ENCODE assay signal across 9 mouse cellular contexts in genomic region chr13:56806776-56807490, GRCm38 (mm10). TPM values are rescaled to one million over a fixed set of nuclear protein-coding genes. Genes with fewer than 3 reads are reported as not detected.
DNase-seq lines count a peak whose midpoint lies in the region; ATAC-seq and TF ChIP-seq lines count a peak whose summit lies in the region.
"Had no signal": no experiment of that assay in that cellular context is flagged by ENCODE, and none has a peak within 500 bp of the region (broad histone marks: within the 10 kb centered on the region; RNA-seq: fewer than 3 reads in every experiment).

No protein-coding gene starts in this region.

- no peaks in the 10 kb centered on the region for H3K36me3 ChIP-seq in forebrain, embryonic 13.5 days (ENCODE audit: poor library complexity, severe bottlenecking)
- no peaks in the 10 kb centered on the region for H3K36me3 ChIP-seq in heart, postnatal 0 days (replicated peaks; ENCODE audit: control insufficient read depth, insufficient read depth, low read length)
- no peaks in the 10 kb centered on the region for H3K36me3 ChIP-seq in liver, embryonic 14.5 days (replicated peaks; ENCODE audit: control insufficient read depth, insufficient read depth, low read depth)
- no peaks in the 10 kb centered on the region for H3K36me3 ChIP-seq in neural tube, embryonic 14.5 days (ENCODE audit: control insufficient read depth, insufficient read depth, low read length)

- peaks cover 4% of the 10 kb centered on the region; the same call in 1 of the 2 replicates for H3K4me1 ChIP-seq in forebrain, embryonic 13.5 days
- H3K4me1 ChIP-seq in heart, postnatal 0 days (ENCODE audit: control insufficient read depth, insufficient read depth) = no peaks in the 10 kb centered on the region
- H3K4me1 ChIP-seq in liver, embryonic 14.5 days (replicated peaks; ENCODE audit: control insufficient read depth in 2 of 2, insufficient read depth in 2 of 2, low read length in 1 of 2) = no peaks in the 10 kb centered on the region; a peak in 1 of 4 replicates
- H3K4me1 ChIP-seq in neural tube, embryonic 14.5 days (ENCODE audit: control insufficient read depth, insufficient read depth, low read length) = no peaks in the 10 kb centered on the region

- TF ChIP-seq EP300 in heart, postnatal 0 days (IDR thresholded peaks at IDR 0.05; ENCODE audit: low read depth) = no peak
- TF ChIP-seq EP300 in liver, embryonic 14.5 days (IDR thresholded peaks at IDR 0.05; ENCODE audit: low read depth) = no peak

- peak overlapping the region; percentile 60 for H3K4me2 ChIP-seq in forebrain, embryonic 13.5 days
- peak overlapping the region; percentile 57 for H3K4me2 ChIP-seq in heart, postnatal 0 days (ENCODE audit: low read depth, low read length)
- peak overlapping the region; percentile 37 for H3K4me2 ChIP-seq in liver, embryonic 14.5 days (ENCODE audit: low read depth)
- H3K4me2 ChIP-seq in neural tube, embryonic 14.5 days (ENCODE audit: low read depth, low read length) = peak overlapping the region; percentile 48

- no peaks in the 10 kb centered on the region for H3K9me3 ChIP-seq in forebrain, embryonic 13.5 days (replicated peaks)
- H3K9me3 ChIP-seq in heart, postnatal 0 days (replicated peaks; ENCODE audit: control insufficient read depth, low read length) = no peaks in the 10 kb centered on the region
- no peaks in the 10 kb centered on the region for H3K9me3 ChIP-seq in liver, embryonic 14.5 days (ENCODE audit: control insufficient read depth, low read length)
- H3K9me3 ChIP-seq in neural tube, embryonic 14.5 days (ENCODE audit: control insufficient read depth, low read length) = no peaks in the 10 kb centered on the region

- H3K9ac ChIP-seq in forebrain, embryonic 13.5 days = peak overlapping the region; percentile 46
- H3K9ac ChIP-seq in heart, postnatal 0 days (replicated peaks; ENCODE audit: low read depth, low read length) = no peak overlapping the region
- H3K9ac ChIP-seq in liver, embryonic 14.5 days (replicated peaks) = no peak overlapping the region
- no peak overlapping the region; the same call in 1 of the 2 replicates for H3K9ac ChIP-seq in neural tube, embryonic 14.5 days (replicated peaks; ENCODE audit: low read depth, low read length)

- ATAC-seq in CD4-positive, CD25-positive, alpha-beta regulatory T cell, adult 4 months = peak; percentile 80
- ATAC-seq in forebrain, embryonic 13.5 days = peak; percentile 75
- ATAC-seq in heart, postnatal 0 days (ENCODE audit: insufficient read depth, low read depth) = peak; percentile 85
- no peak for ATAC-seq in liver, embryonic 14.5 days (ENCODE audit: insufficient read depth)
- ATAC-seq in neural tube, embryonic 14.5 days (ENCODE audit: low read depth) = peak; percentile 90

- no peak overlapping the region for H3K27ac ChIP-seq in forebrain, embryonic 13.5 days
- no peak overlapping the region for H3K27ac ChIP-seq in heart, postnatal 0 days (ENCODE audit: low read depth)
- H3K27ac ChIP-seq in liver, embryonic 14.5 days = no peak overlapping the region
- H3K27ac ChIP-seq in neural tube, embryonic 14.5 days (ENCODE audit: low read depth, low read length) = no peak overlapping the region

- H3K4me3 ChIP-seq in forebrain, embryonic 13.5 days = peak overlapping the region; percentile 25; the same call in 1 of the 2 replicates
- H3K4me3 ChIP-seq in heart, postnatal 0 days (ENCODE audit: low read depth, low read length) = peak overlapping the region; percentile 27
- peak overlapping the region in 1 of 2 experiments; percentile 44; a peak in 2 of 4 replicates for H3K4me3 ChIP-seq in liver, embryonic 14.5 days (ENCODE audit: insufficient read depth in 1 of 2, low read depth in 2 of 2, low read length in 2 of 2)
- peak overlapping the region; percentile 17; the same call in 1 of the 2 replicates for H3K4me3 ChIP-seq in neural tube, embryonic 14.5 days (ENCODE audit: low read depth, low read length)
- H3K4me3 ChIP-seq: erythroblast, embryonic 14.5 days had no signal

- 8% methylated on average over 27 of the region's 27 CpGs for WGBS in forebrain, embryonic 13.5 days
- 5% methylated on average over 27 of the region's 27 CpGs for WGBS in heart, postnatal 0 days
- 6% methylated on average over 27 of the region's 27 CpGs for WGBS in liver, embryonic 14.5 days (ENCODE audit: insufficient replicate concordance)
- WGBS in neural tube, embryonic 14.5 days = 9% methylated on average over 27 of the region's 27 CpGs

- H3K27me3 ChIP-seq in forebrain, embryonic 13.5 days = peaks cover 5% of the 10 kb centered on the region; the same call in 1 of the 2 replicates
- no peaks in the 10 kb centered on the region for H3K27me3 ChIP-seq in heart, postnatal 0 days (ENCODE audit: control insufficient read depth, insufficient read depth, low read length)
- H3K27me3 ChIP-seq in liver, embryonic 14.5 days (ENCODE audit: control insufficient read depth, insufficient read depth, low read length) = no peaks in the 10 kb centered on the region
- H3K27me3 ChIP-seq in neural tube, embryonic 14.5 days (ENCODE audit: control insufficient read depth, insufficient read depth, low read length) = no peaks in the 10 kb centered on the region

- peak; percentile 98 for TF ChIP-seq CTCF in heart, postnatal 0 days (IDR thresholded peaks at IDR 0.05; ENCODE audit: low read depth)
- peak; percentile 93 for TF ChIP-seq CTCF in liver, embryonic 14.5 days (IDR thresholded peaks at IDR 0.05; ENCODE audit: low read depth)

- peak; percentile 31 for DNase-seq in c-Kit-positive CD71-positive TER-119-negative erythroid progenitor cells, embryonic 14.5 days (ENCODE audit: low read depth)
- peak; percentile 75 for DNase-seq in heart, postnatal 0 days (ENCODE audit: low spot score)
- DNase-seq in kidney, postnatal 36 days = peak; percentile 87 to 97
- peak; percentile 11 to 20 (median 12) for DNase-seq in liver, embryonic 14.5 days (ENCODE audit: low read depth in 3 of 3, low spot score in 3 of 3)
- peak; percentile 97 for DNase-seq in testis, postnatal 10 days (ENCODE audit: low spot score)

RNA-seq across cellular contexts. Expression of gene Gm45623, which starts 53.3 kb away (rescaled TPM):
- not detected for polyA plus RNA-seq in CD4-positive, CD25-positive, alpha-beta regulatory T cell, adult 4 months (2017; shearing (Covaris generic))
- 0.37 and 0.55 TPM in 2 replicates for polyA plus RNA-seq in forebrain, embryonic 13.5 days (2015; fragmentation: Nextera tagmentation; extraction: Ambion mirVana)
- not detected in 2 replicates for total RNA-seq in heart, postnatal 0 days (2014; rRNA removed; ENCODE audit: low replicate concordance)
- polyA plus RNA-seq in heart, postnatal 0 days (2015; fragmentation: Nextera tagmentation; extraction: Ambion mirVana) = not detected in 2 replicates
- polyA plus RNA-seq in liver, embryonic 14.5 days (2012; rRNA removed) = not detected in 2 replicates
- not detected in 2 replicates for polyA plus RNA-seq in liver, embryonic 14.5 days (2014; fragmentation: Nextera tagmentation; extraction: Ambion mirVana)
- polyA plus RNA-seq in neural tube, embryonic 14.5 days (2014; fragmentation: Nextera tagmentation; extraction: Ambion mirVana) = 2.0 TPM in 2 replicates
- polyA plus RNA-seq: erythroblast, embryonic 14.5 days had no signal

Comparison
In these comparisons a context has a peak if more than half of its experiments do, and no peak if none do; other contexts are left out.
1. DNase-seq: peak in every context shown above with its lines; median percentile 97 in testis, postnatal 10 days; 92 in kidney, postnatal 36 days; 75 in heart, postnatal 0 days; 31 in c-Kit-positive CD71-positive TER-119-negative erythroid progenitor cells, embryonic 14.5 days; 12 in liver, embryonic 14.5 days.